In the genomic region with DNA sequence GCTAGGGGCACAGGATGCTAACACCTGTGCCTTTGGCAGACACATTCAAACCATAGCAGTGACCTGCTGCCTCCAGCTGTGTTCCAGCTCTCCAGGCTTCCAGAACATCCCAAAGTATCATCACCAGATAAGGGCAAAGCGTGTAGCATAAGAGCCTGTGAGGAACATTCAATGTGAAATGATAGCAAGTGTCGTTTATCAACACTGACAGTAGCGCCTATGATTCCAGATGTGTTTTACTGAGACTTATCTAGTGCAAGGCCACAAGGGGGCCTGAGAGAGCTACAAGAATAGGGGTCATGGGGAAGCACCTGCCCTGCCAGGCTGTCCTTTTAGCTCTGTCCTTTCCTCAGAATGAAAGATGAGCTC, we compare ENCODE assay signal across 9 mouse cellular contexts.
DNase-seq lines count a peak whose midpoint lies in the region; ATAC-seq lines count a peak whose summit lies in the region.
"Had no signal": no experiment of that assay in that cellular context is flagged by ENCODE, and none has a peak within 500 bp of the region (broad histone marks: within the 10 kb centered on the region; RNA-seq: fewer than 3 reads in every experiment).

No protein-coding gene starts in this region.

- 0 out of 2 replicates have a peak, but pooled peaks have one; percentile 8 for ATAC-seq in neural tube, embryonic 11.5 days (ENCODE audit: insufficient read depth, low FRiP score, low TSS enrichment)
- ATAC-seq in hematopoietic stem cell, adult 5-6 weeks (replicated peaks in 1 of 2; ENCODE audit: insufficient read depth in 1 of 2, low FRiP score in 2 of 2, low TSS enrichment in 1 of 2, low read depth in 1 of 2, poor library complexity in 2 of 2, severe bottlenecking in 2 of 2): peak; percentile 55 to 63; a peak in 2 of 4 replicates
- ATAC-seq in forebrain, embryonic 11.5 days (replicated peaks; ENCODE audit: low FRiP score): no peak

- H3K27me3 ChIP-seq in neural tube, embryonic 11.5 days (ENCODE audit: control insufficient read depth, insufficient read depth, low read length): no peaks in the 10 kb centered on the region
- H3K27me3 ChIP-seq in splenic B cell, adult 2 months (ENCODE audit: control insufficient read depth, insufficient read depth, low read length, poor library complexity, severe bottlenecking): no peaks in the 10 kb centered on the region
- no peaks in the 10 kb centered on the region for H3K27me3 ChIP-seq in forebrain, embryonic 11.5 days (ENCODE audit: control insufficient read depth, insufficient read depth, low read length)

- peaks cover 9% of the 10 kb centered on the region; the same call in 1 of the 2 replicates for H3K4me1 ChIP-seq in neural tube, embryonic 11.5 days (ENCODE audit: control insufficient read depth, insufficient read depth, low read length)
- H3K4me1 ChIP-seq in forebrain, embryonic 11.5 days (replicated peaks; ENCODE audit: control insufficient read depth, insufficient read depth, low read length): peaks cover 2% of the 10 kb centered on the region

- 0 out of 2 replicates have a peak, but pooled peaks cover 2% of the 10 kb centered on the region for H3K36me3 ChIP-seq in neural tube, embryonic 11.5 days (ENCODE audit: control insufficient read depth, insufficient read depth, low read length)
- H3K36me3 ChIP-seq in splenic B cell, adult 2 months (ENCODE audit: control insufficient read depth, insufficient read depth, low read length, poor library complexity, severe bottlenecking): no peaks in the 10 kb centered on the region
- H3K36me3 ChIP-seq in forebrain, embryonic 11.5 days (ENCODE audit: control insufficient read depth, insufficient read depth, low read length): no peaks in the 10 kb centered on the region; the same call in 1 of the 2 replicates

- 59% methylated on average over 3 of the region's 3 CpGs for WGBS in neural tube, embryonic 11.5 days
- WGBS in forebrain, embryonic 11.5 days: 76% methylated on average over 3 of the region's 3 CpGs

- peak; percentile 10 for DNase-seq in gastrocnemius, adult 18-20 months (ENCODE audit: low spot score)
- DNase-seq in gastrocnemius, postnatal 25 days: no peak
- DNase-seq in neural tube, embryonic 11.5 days (ENCODE audit: low spot score): no peak
- DNase-seq in neural tube, embryonic 10.5 days (ENCODE audit: extremely low spot score, low spot score): no peak
- peak; percentile 53 for DNase-seq in splenic B cell, adult 2 months (ENCODE audit: low read depth, low spot score)
- no peak for DNase-seq in urinary bladder, postnatal 14 days (ENCODE audit: low spot score)
- no peak for DNase-seq in forebrain, embryonic 11.5 days (ENCODE audit: low spot score)

- H3K9ac ChIP-seq in neural tube, embryonic 11.5 days (ENCODE audit: low read length): no peak overlapping the region
- H3K9ac ChIP-seq in forebrain, embryonic 11.5 days (ENCODE audit: low read length): no peak overlapping the region
- H3K9ac ChIP-seq: heart, embryonic 13.5 days had no signal

- no peak overlapping the region for H3K4me3 ChIP-seq in neural tube, embryonic 11.5 days (ENCODE audit: low read depth, low read length)
- H3K4me3 ChIP-seq in forebrain, embryonic 11.5 days (ENCODE audit: low read depth, low read length): no peak overlapping the region
- H3K4me3 ChIP-seq: heart, embryonic 13.5 days had no signal

- no peak overlapping the region for H3K4me2 ChIP-seq in neural tube, embryonic 11.5 days (ENCODE audit: low read depth)
- H3K4me2 ChIP-seq in forebrain, embryonic 11.5 days (ENCODE audit: low read depth, low read length, severe bottlenecking): no peak overlapping the region
- H3K4me2 ChIP-seq: heart, embryonic 13.5 days had no signal

- no peak overlapping the region for H3K27ac ChIP-seq in neural tube, embryonic 11.5 days (ENCODE audit: low read depth, low read length)
- H3K27ac ChIP-seq in forebrain, embryonic 11.5 days (ENCODE audit: low read depth, low read length): no peak overlapping the region
- H3K27ac ChIP-seq: heart, embryonic 13.5 days had no signal

- no peaks in the 10 kb centered on the region for H3K9me3 ChIP-seq in neural tube, embryonic 11.5 days (ENCODE audit: control insufficient read depth, low read length)
- no peaks in the 10 kb centered on the region for H3K9me3 ChIP-seq in forebrain, embryonic 11.5 days (ENCODE audit: control insufficient read depth, low read length)

Comparison
In these comparisons a context has a peak if more than half of its experiments do, and no peak if none do; other contexts are left out.
1. DNase-seq: peak in gastrocnemius, adult 18-20 months (single experiment) and splenic B cell, adult 2 months (single experiment); none in gastrocnemius, postnatal 25 days (single experiment), neural tube, embryonic 11.5 days (single experiment), neural tube, embryonic 10.5 days (single experiment), urinary bladder, postnatal 14 days (single experiment) and forebrain, embryonic 11.5 days (single experiment).